Comparison of ENCODE assay signal across 23 mouse cellular contexts in genomic region chr16:11747867-11748266, GRCm38 (mm10).
DNase-seq lines count a peak whose midpoint lies in the region; ATAC-seq and TF ChIP-seq lines count a peak whose summit lies in the region.
"Had no signal": no experiment of that assay in that cellular context is flagged by ENCODE, and none has a peak within 500 bp of the region (broad histone marks: within the 10 kb centered on the region; RNA-seq: fewer than 3 reads in every experiment).

No protein-coding gene starts in this region.

- CTCF ChIA-PET in Patski (lab: Charles Lee), result no interaction called here

- POLR2A ChIA-PET in Patski (lab: Charles Lee), result no interaction called here

- DNase-seq in forebrain, embryonic 10.5 days (ENCODE audit: extremely low spot score, low spot score), result no peak
- DNase-seq in midbrain, embryonic 11.5 days (ENCODE audit: low spot score, missing footprints), result peak; percentile 44
- DNase-seq in midbrain, postnatal 0 days (ENCODE audit: low spot score), result no peak
- DNase-seq in 3T3-L1 (ENCODE audit: low read depth, low spot score) (peak; percentile 16), Patski (ENCODE audit: low read depth, low spot score) (peak; percentile 25)
- DNase-seq in cerebellum, adult 11-12 months, result no peak
- DNase-seq: adrenal gland, adult 2 months; adrenal gland, postnatal 14 days; cerebellum, adult 11 months; cerebellum, adult 8-10 months; cerebellum, postnatal 36 days; embryo, embryonic 11 days; gastrocnemius, postnatal 25 days; heart, adult 18-20 months; heart, postnatal 14 days had no signal

- in situ Hi-C loops in Patski (cut with MboI; ENCODE audit: low pct_unique_long_range_greater_than_20kb), result no loop called here

- no peaks in the 10 kb centered on the region for H3K36me3 ChIP-seq in forebrain, embryonic 15.5 days
- no peaks in the 10 kb centered on the region for H3K36me3 ChIP-seq in forebrain, embryonic 10.5 days (replicated peaks)
- H3K36me3 ChIP-seq in midbrain, embryonic 11.5 days (ENCODE audit: control insufficient read depth, insufficient read depth, low read length), result no peaks in the 10 kb centered on the region
- no peaks in the 10 kb centered on the region for H3K36me3 ChIP-seq in midbrain, postnatal 0 days (ENCODE audit: insufficient read depth, low read length)
- H3K36me3 ChIP-seq: embryonic facial prominence, embryonic 10.5 days; embryonic facial prominence, embryonic 13.5 days; heart, embryonic 13.5 days; hindbrain, embryonic 12.5 days; hindbrain, embryonic 15.5 days had no signal

- H3K27ac ChIP-seq in forebrain, embryonic 15.5 days (replicated peaks), result no peak overlapping the region
- no peak overlapping the region for H3K27ac ChIP-seq in forebrain, embryonic 10.5 days
- H3K27ac ChIP-seq in midbrain, embryonic 11.5 days (ENCODE audit: low read depth, low read length), result no peak overlapping the region
- H3K27ac ChIP-seq in midbrain, postnatal 0 days (ENCODE audit: low read depth, low read length), result no peak overlapping the region
- H3K27ac ChIP-seq: embryonic facial prominence, embryonic 10.5 days; embryonic facial prominence, embryonic 13.5 days; heart, embryonic 13.5 days; hindbrain, embryonic 12.5 days; hindbrain, embryonic 15.5 days had no signal

- ATAC-seq in forebrain, embryonic 15.5 days (replicated peaks), result 0 out of 2 replicates have a peak, but pooled peaks have one; percentile 23
- no peak for ATAC-seq in midbrain, embryonic 11.5 days (ENCODE audit: low FRiP score)
- no peak for ATAC-seq in midbrain, postnatal 0 days (ENCODE audit: low FRiP score)
- peak; percentile 74 for ATAC-seq in Patski
- ATAC-seq: intestine, postnatal 0 days had no signal

- 94% methylated on average over 5 of the region's 5 CpGs for WGBS in forebrain, embryonic 15.5 days
- WGBS in forebrain, embryonic 10.5 days, result 93% methylated on average over 5 of the region's 5 CpGs
- WGBS in midbrain, embryonic 11.5 days, result 89% methylated on average over 5 of the region's 5 CpGs
- 92% methylated on average over 5 of the region's 5 CpGs for WGBS in midbrain, postnatal 0 days

- no peak overlapping the region for H3K4me3 ChIP-seq in forebrain, embryonic 15.5 days
- no peak overlapping the region for H3K4me3 ChIP-seq in forebrain, embryonic 10.5 days
- no peak overlapping the region for H3K4me3 ChIP-seq in midbrain, embryonic 11.5 days (ENCODE audit: low read depth, low read length)
- H3K4me3 ChIP-seq in midbrain, postnatal 0 days (ENCODE audit: low read depth, low read length), result no peak overlapping the region
- H3K4me3 ChIP-seq: embryonic facial prominence, embryonic 10.5 days; embryonic facial prominence, embryonic 13.5 days; erythroblast, embryonic 14.5 days; heart, embryonic 13.5 days; hindbrain, embryonic 12.5 days; hindbrain, embryonic 15.5 days had no signal

- no peak for TF ChIP-seq CTCF in midbrain, postnatal 0 days (IDR thresholded peaks at IDR 0.05)
- no peak for TF ChIP-seq CTCF in Patski (IDR thresholded peaks at IDR 0.05)

- no peak overlapping the region for H3K4me2 ChIP-seq in forebrain, embryonic 15.5 days (replicated peaks)
- no peak overlapping the region for H3K4me2 ChIP-seq in midbrain, embryonic 11.5 days
- H3K4me2 ChIP-seq in midbrain, postnatal 0 days (ENCODE audit: low read depth, low read length, poor library complexity, severe bottlenecking), result no peak overlapping the region
- H3K4me2 ChIP-seq: embryonic facial prominence, embryonic 13.5 days; heart, embryonic 13.5 days; hindbrain, embryonic 12.5 days; hindbrain, embryonic 15.5 days had no signal

- no peak overlapping the region for H3K9ac ChIP-seq in forebrain, embryonic 15.5 days (replicated peaks)
- H3K9ac ChIP-seq in midbrain, embryonic 11.5 days (ENCODE audit: low read length), result no peak overlapping the region
- no peak overlapping the region for H3K9ac ChIP-seq in midbrain, postnatal 0 days (replicated peaks; ENCODE audit: low read length, poor library complexity, severe bottlenecking)
- H3K9ac ChIP-seq: embryonic facial prominence, embryonic 13.5 days; heart, embryonic 13.5 days; hindbrain, embryonic 12.5 days; hindbrain, embryonic 15.5 days had no signal

- H3K9me3 ChIP-seq in forebrain, embryonic 15.5 days, result no peaks in the 10 kb centered on the region
- H3K9me3 ChIP-seq in forebrain, embryonic 10.5 days, result no peaks in the 10 kb centered on the region
- no peaks in the 10 kb centered on the region for H3K9me3 ChIP-seq in midbrain, embryonic 11.5 days (ENCODE audit: control insufficient read depth, low read length)
- no peaks in the 10 kb centered on the region for H3K9me3 ChIP-seq in midbrain, postnatal 0 days (ENCODE audit: low read length)
- H3K9me3 ChIP-seq: embryonic facial prominence, embryonic 10.5 days; embryonic facial prominence, embryonic 13.5 days; heart, embryonic 13.5 days; hindbrain, embryonic 12.5 days; hindbrain, embryonic 15.5 days had no signal

- H3K27me3 ChIP-seq in forebrain, embryonic 15.5 days, result no peaks in the 10 kb centered on the region
- H3K27me3 ChIP-seq in forebrain, embryonic 10.5 days (ENCODE audit: poor library complexity, severe bottlenecking), result no peaks in the 10 kb centered on the region
- H3K27me3 ChIP-seq in midbrain, embryonic 11.5 days (ENCODE audit: control insufficient read depth, insufficient read depth, low read length), result no peaks in the 10 kb centered on the region
- H3K27me3 ChIP-seq in midbrain, postnatal 0 days (ENCODE audit: insufficient read depth, low read length), result no peaks in the 10 kb centered on the region
- H3K27me3 ChIP-seq in Patski, result no peaks in the 10 kb centered on the region
- H3K27me3 ChIP-seq: embryonic facial prominence, embryonic 13.5 days; heart, embryonic 13.5 days; hindbrain, embryonic 12.5 days; hindbrain, embryonic 15.5 days had no signal

- H3K4me1 ChIP-seq in forebrain, embryonic 15.5 days, result no peaks in the 10 kb centered on the region
- no peaks in the 10 kb centered on the region for H3K4me1 ChIP-seq in forebrain, embryonic 10.5 days
- no peaks in the 10 kb centered on the region for H3K4me1 ChIP-seq in midbrain, embryonic 11.5 days (ENCODE audit: control insufficient read depth, insufficient read depth, low read length)
- no peaks in the 10 kb centered on the region for H3K4me1 ChIP-seq in midbrain, postnatal 0 days (ENCODE audit: insufficient read depth, low read length)
- H3K4me1 ChIP-seq: embryonic facial prominence, embryonic 10.5 days; embryonic facial prominence, embryonic 13.5 days; heart, embryonic 13.5 days; hindbrain, embryonic 12.5 days; hindbrain, embryonic 15.5 days had no signal

Comparison
In these comparisons a context has a peak if more than half of its experiments do, and no peak if none do; other contexts are left out.
1. DNase-seq: peak in midbrain, embryonic 11.5 days (single experiment), 3T3-L1 (single experiment) and Patski (single experiment); none in forebrain, embryonic 10.5 days (single experiment), midbrain, postnatal 0 days (single experiment) and cerebellum, adult 11-12 months (single experiment).
2. ATAC-seq: peak in forebrain, embryonic 15.5 days (single experiment) and Patski (single experiment); none in midbrain, embryonic 11.5 days (single experiment) and midbrain, postnatal 0 days (single experiment).